ENCODE assay signal across 27 mouse cellular contexts in genomic region chr2:60409194-60409593, GRCm38 (mm10). TPM values are rescaled to one million over a fixed set of nuclear protein-coding genes. Genes with fewer than 3 reads are reported as not detected.
A peak's percentile ranks its signal among the peaks of the same experiment; 100 is the strongest.
DNase-seq lines count a peak whose midpoint lies in the region; ATAC-seq and TF ChIP-seq lines count a peak whose summit lies in the region.
"Had no signal": no experiment of that assay in that cellular context is flagged by ENCODE, and none has a peak within 500 bp of the region (broad histone marks: within the 10 kb centered on the region; RNA-seq: fewer than 3 reads in every experiment).

No protein-coding gene starts in this region.

- H3K27me3 ChIP-seq in forebrain, embryonic 14.5 days (replicated peaks; ENCODE audit: control insufficient read depth, insufficient read depth, low read length), result no peaks in the 10 kb centered on the region
- no peaks in the 10 kb centered on the region for H3K27me3 ChIP-seq in forebrain, embryonic 12.5 days
- no peaks in the 10 kb centered on the region for H3K27me3 ChIP-seq in kidney, embryonic 16.5 days (ENCODE audit: insufficient read depth, low read length)
- no peaks in the 10 kb centered on the region for H3K27me3 ChIP-seq in liver, embryonic 12.5 days (replicated peaks)
- H3K27me3 ChIP-seq: embryonic facial prominence, embryonic 13.5 days; forebrain, embryonic 15.5 days; hindbrain, embryonic 13.5 days had no signal

- WGBS in forebrain, embryonic 14.5 days, result 46% methylated on average over 6 of the region's 6 CpGs
- WGBS in forebrain, embryonic 12.5 days, result 44% methylated on average over 6 of the region's 6 CpGs
- 21% methylated on average over 6 of the region's 6 CpGs for WGBS in kidney, embryonic 16.5 days
- WGBS in liver, embryonic 12.5 days (ENCODE audit: insufficient replicate concordance), result 68% methylated on average over 6 of the region's 6 CpGs

- TF ChIP-seq POLR2A in brain, embryonic 14.5 days (IDR thresholded peaks at IDR 0.05; ENCODE audit: borderline replicate concordance, extremely low read depth, insufficient read depth, insufficient read length, poor library complexity, severe bottlenecking), result no peak

- DNase-seq in forebrain, embryonic 14.5 days (ENCODE audit: low spot score), result peak; percentile 17
- no peak for DNase-seq in kidney, adult 11 months
- peak; percentile 51 for DNase-seq in Muller cell, postnatal 12 days (ENCODE audit: inconsistent ontology term)
- peak; percentile 32 for DNase-seq in brain, embryonic 14.5 days (ENCODE audit: low read depth)
- DNase-seq: adrenal gland, adult 8-10 months; adrenal gland, postnatal 25 days; cerebellum, adult 18-20 months; cerebellum, adult 9-10 months; cerebellum, postnatal 25 days; embryo, embryonic 11 days; gastrocnemius, postnatal 10 days; gastrocnemius, postnatal 36 days; heart, adult 2 months had no signal

- no peak overlapping the region for H3K9ac ChIP-seq in forebrain, embryonic 14.5 days (ENCODE audit: low read length)
- no peak overlapping the region for H3K9ac ChIP-seq in forebrain, embryonic 12.5 days
- no peak overlapping the region for H3K9ac ChIP-seq in kidney, embryonic 16.5 days (replicated peaks; ENCODE audit: low read length)
- no peak overlapping the region for H3K9ac ChIP-seq in liver, embryonic 12.5 days
- H3K9ac ChIP-seq: embryonic facial prominence, embryonic 13.5 days; forebrain, embryonic 15.5 days; hindbrain, embryonic 13.5 days had no signal

- H3K9me3 ChIP-seq in forebrain, embryonic 14.5 days (replicated peaks; ENCODE audit: control insufficient read depth, low read length), result no peaks in the 10 kb centered on the region
- no peaks in the 10 kb centered on the region for H3K9me3 ChIP-seq in forebrain, embryonic 12.5 days
- no peaks in the 10 kb centered on the region for H3K9me3 ChIP-seq in kidney, embryonic 16.5 days (ENCODE audit: low read length)
- H3K9me3 ChIP-seq in liver, embryonic 12.5 days (replicated peaks), result no peaks in the 10 kb centered on the region
- H3K9me3 ChIP-seq: embryonic facial prominence, embryonic 10.5 days; embryonic facial prominence, embryonic 13.5 days; forebrain, embryonic 15.5 days; hindbrain, embryonic 13.5 days had no signal

- no peak overlapping the region for H3K4me3 ChIP-seq in forebrain, embryonic 14.5 days (ENCODE audit: low read depth, low read length)
- no peak overlapping the region for H3K4me3 ChIP-seq in forebrain, embryonic 12.5 days (replicated peaks)
- no peak overlapping the region for H3K4me3 ChIP-seq in kidney, embryonic 16.5 days (ENCODE audit: low read length)
- H3K4me3 ChIP-seq in liver, embryonic 12.5 days, result no peak overlapping the region
- H3K4me3 ChIP-seq: embryonic facial prominence, embryonic 10.5 days; embryonic facial prominence, embryonic 13.5 days; erythroblast, embryonic 14.5 days; forebrain, embryonic 15.5 days; heart, adult 2 months; hindbrain, embryonic 13.5 days had no signal

- H3K27ac ChIP-seq in forebrain, embryonic 14.5 days (ENCODE audit: low read depth, low read length), result no peak overlapping the region
- H3K27ac ChIP-seq in forebrain, embryonic 12.5 days, result no peak overlapping the region
- no peak overlapping the region for H3K27ac ChIP-seq in kidney, embryonic 16.5 days (ENCODE audit: low read length)
- no peak overlapping the region for H3K27ac ChIP-seq in liver, embryonic 12.5 days
- H3K27ac ChIP-seq: embryonic facial prominence, embryonic 10.5 days; embryonic facial prominence, embryonic 13.5 days; forebrain, embryonic 15.5 days; heart, adult 2 months; hindbrain, embryonic 13.5 days had no signal

- no peaks in the 10 kb centered on the region for H3K36me3 ChIP-seq in forebrain, embryonic 14.5 days (ENCODE audit: control insufficient read depth, insufficient read depth, low read length)
- H3K36me3 ChIP-seq in forebrain, embryonic 12.5 days (replicated peaks), result no peaks in the 10 kb centered on the region
- H3K36me3 ChIP-seq in kidney, embryonic 16.5 days (ENCODE audit: insufficient read depth, low read length), result no peaks in the 10 kb centered on the region
- H3K36me3 ChIP-seq in liver, embryonic 12.5 days, result no peaks in the 10 kb centered on the region
- H3K36me3 ChIP-seq: embryonic facial prominence, embryonic 10.5 days; embryonic facial prominence, embryonic 13.5 days; forebrain, embryonic 15.5 days; hindbrain, embryonic 13.5 days had no signal

- H3K4me1 ChIP-seq in forebrain, embryonic 14.5 days (ENCODE audit: control insufficient read depth, insufficient read depth, low read length), result no peaks in the 10 kb centered on the region
- H3K4me1 ChIP-seq in forebrain, embryonic 12.5 days, result no peaks in the 10 kb centered on the region
- peaks cover 10% of the 10 kb centered on the region for H3K4me1 ChIP-seq in kidney, embryonic 16.5 days (ENCODE audit: insufficient read depth, low read length)
- H3K4me1 ChIP-seq in liver, embryonic 12.5 days, result no peaks in the 10 kb centered on the region
- H3K4me1 ChIP-seq: embryonic facial prominence, embryonic 13.5 days; forebrain, embryonic 15.5 days; hindbrain, embryonic 13.5 days had no signal

- no peak for TF ChIP-seq CTCF in brain, embryonic 14.5 days (IDR thresholded peaks at IDR 0.05; ENCODE audit: borderline replicate concordance, extremely low read depth, insufficient read depth, insufficient read length)

- no peak overlapping the region for H3K4me2 ChIP-seq in forebrain, embryonic 14.5 days (ENCODE audit: low read length)
- H3K4me2 ChIP-seq in forebrain, embryonic 12.5 days, result no peak overlapping the region
- no peak overlapping the region for H3K4me2 ChIP-seq in kidney, embryonic 16.5 days (replicated peaks; ENCODE audit: low read depth, low read length)
- H3K4me2 ChIP-seq in liver, embryonic 12.5 days, result no peak overlapping the region
- H3K4me2 ChIP-seq: embryonic facial prominence, embryonic 13.5 days; forebrain, embryonic 15.5 days; heart, embryonic 11.5 days; hindbrain, embryonic 13.5 days had no signal

- ATAC-seq in forebrain, embryonic 14.5 days, result no peak
- no peak for ATAC-seq in forebrain, embryonic 12.5 days (ENCODE audit: low FRiP score)
- ATAC-seq in kidney, embryonic 16.5 days (ENCODE audit: low FRiP score, low TSS enrichment), result peak; percentile 37; the same call in 1 of the 2 replicates
- ATAC-seq in liver, embryonic 12.5 days, result no peak
- no peak for ATAC-seq in megakaryocyte-erythroid progenitor cell, adult 5-6 weeks (replicated peaks; ENCODE audit: low FRiP score, low TSS enrichment, poor library complexity, severe bottlenecking)
- ATAC-seq: activated CD4-positive, CD25-positive, alpha-beta regulatory T cell, adult 4 months; CD4-positive, CD25-positive, alpha-beta regulatory T cell, adult 4 months; forebrain, embryonic 15.5 days; hindbrain, embryonic 16.5 days; inflammation-experienced regulatory T-cells, adult 6 months had no signal

RNA-seq across cellular contexts. Expression of gene Ly75, which starts 26.1 kb away (rescaled TPM):
- 0.41 and 0.78 TPM in 2 replicates for polyA plus RNA-seq in forebrain, embryonic 14.5 days (2014; fragmentation: Nextera tagmentation; extraction: Ambion mirVana)
- 1.2 and 1.9 TPM in 2 replicates for polyA plus RNA-seq in forebrain, embryonic 12.5 days (2016; fragmentation: Nextera tagmentation; extraction: Ambion mirVana)
- polyA plus RNA-seq in kidney, embryonic 16.5 days (2015; fragmentation: Nextera tagmentation; extraction: Ambion mirVana), result 2.7 and 3.0 TPM in 2 replicates
- 0.57 and 0.86 TPM in 2 replicates for polyA plus RNA-seq in brain, embryonic 14.5 days (2012; rRNA removed)
- polyA plus RNA-seq in liver, embryonic 12.5 days (2016; fragmentation: Nextera tagmentation; extraction: Ambion mirVana), result 6.4 and 7.0 TPM in 2 replicates
- total RNA-seq in megakaryocyte-erythroid progenitor cell, adult 5-6 weeks (2014; fragmentation: Nextera tagmentation), result 0.55 and 1.4 TPM in 2 replicates
- total RNA-seq in megakaryocyte-erythroid progenitor cell, adult 5-6 weeks (2017), result 0.80 and 2.4 TPM in 2 replicates
- polyA plus RNA-seq: erythroblast, embryonic 14.5 days had no signal
